Mouse (Mus musculus) liver, postnatal 0 days (tissue): ENCODE data around the gene Ppp1r12b. TPM values are rescaled to one million over a fixed set of nuclear protein-coding genes. Genes with fewer than 3 reads are reported as not detected.
A peak's percentile ranks its signal among the peaks of the same experiment; 100 is the strongest.

Source experiments
- ATAC-seq: fragments of 200-750 bp; cut with Nextera tagmentation; 2 replicates; pipeline ENCODE4 v1.8.0; 2017; ENCODE audit warnings: mild to moderate bottlenecking, moderate library complexity
- DNase-seq: peaks from one replicate; pipeline ENCODE4 v3.0.0-alpha.2; 2016
- H3K27ac ChIP-seq: fragments of 300-500 bp; sonication (generic); 2 replicates; pipeline ENCODE4 v1.5.1; 2014; ENCODE audit warnings: antibody characterized with exemption, moderate library complexity, mild to moderate bottlenecking, low read depth
- H3K27me3 ChIP-seq: fragments of 300-500 bp; sonication (generic); 2 replicates; pipeline ENCODE4 v1.6.1; 2014; ENCODE audit warnings: low read length, control low read depth, mixed read lengths; ENCODE audit not compliant: insufficient read depth
- H3K36me3 ChIP-seq: fragments of 300-500 bp; sonication (generic); replicated peaks from 2 replicates; pipeline ENCODE4 v1.6.1; 2014; ENCODE audit warnings: mild to moderate bottlenecking, control low read depth, low read length, moderate library complexity, mixed read lengths; ENCODE audit not compliant: insufficient read depth
- H3K4me1 ChIP-seq: fragments of 300-500 bp; sonication (generic); 2 replicates; pipeline ENCODE4 v1.6.1; 2014; ENCODE audit warnings: antibody characterized with exemption, mild to moderate bottlenecking, control low read depth; ENCODE audit not compliant: insufficient read depth
- H3K4me2 ChIP-seq: fragments of 300-500 bp; sonication (generic); 2 replicates; pipeline ENCODE4 v1.6.1; 2014; ENCODE audit warnings: low read depth, mild to moderate bottlenecking, low read length, moderate library complexity, mixed read lengths
- H3K4me3 ChIP-seq: fragments of 300-500 bp; sonication (generic); 2 replicates; pipeline ENCODE4 v1.5.1; 2014; ENCODE audit warnings: low read depth, low read length
- H3K9ac ChIP-seq: fragments of 300-500 bp; sonication (generic); replicated peaks from 2 replicates; pipeline ENCODE4 v1.6.1; 2014; ENCODE audit warnings: mild to moderate bottlenecking, moderate library complexity
- H3K9me3 ChIP-seq: fragments of 300-500 bp; sonication (generic); 2 replicates; pipeline ENCODE4 v1.6.1; 2016; ENCODE audit warnings: mild to moderate bottlenecking, control low read depth, low read length, mixed read lengths
- CTCF ChIP-seq: sonication (generic); IDR thresholded peaks from 2 replicates; pipeline ENCODE4 v1.5.1; 2016; ENCODE audit warnings: antibody characterized with exemption, low read depth
- EP300 ChIP-seq: IDR thresholded peaks from 2 replicates; pipeline ENCODE4 v1.6.1; 2016; ENCODE audit warnings: antibody characterized with exemption, low read depth, mild to moderate bottlenecking
- WGBS: fragments of 180-500 bp; shearing (Covaris S2); extraction: QIAGEN DNeasy Blood & Tissue Kit; methylation state at CpG from one replicate; pipeline ENCODE4 v1.1.7; 2014; ENCODE audit not compliant: insufficient replicate concordance; 5-methylcytosine and 5-hydroxymethylcytosine counted together
- polyA plus RNA-seq: library from polyadenylated mRNA; unstranded; fragments of >200 nt; fragmentation: Nextera tagmentation; extraction: Ambion mirVana; gene quantifications from 2 replicates; pipeline ENCODE4 v1.2.1, GENCODE M21; 2015

Gene Ppp1r12b
- polyA plus RNA-seq, 1 experiment from 2014 or later = 0.93 TPM

DNA sequence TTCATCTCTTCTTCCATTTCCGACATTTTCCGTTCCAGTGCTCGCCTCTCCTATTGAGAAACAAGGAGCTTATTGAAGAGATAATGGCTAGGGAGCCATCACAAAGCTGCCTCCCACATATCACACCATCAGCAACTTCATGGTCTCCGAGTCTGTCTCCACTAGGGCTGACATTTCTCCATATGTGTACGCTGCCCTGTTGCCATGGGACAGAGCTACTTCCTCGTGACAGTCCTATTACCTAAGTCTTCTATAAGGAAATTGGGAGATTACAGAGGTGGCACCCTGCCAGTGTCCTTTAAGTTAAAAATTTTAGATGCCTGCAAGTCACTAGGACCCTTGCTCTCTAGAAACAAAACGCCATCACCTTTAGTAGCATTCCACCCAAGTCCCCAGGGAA is 183.7 kb downstream of the Ppp1r12b start:
- DNase-seq (no peak), ATAC-seq (no peak)
- no peak for TF ChIP-seq EP300
- Histone ChIP-seq H3K9me3 (no peaks in the 10 kb centered on the region), H3K27me3 (no peaks in the 10 kb centered on the region), H3K4me1 (peaks cover 13% of the 10 kb centered on the region), H3K4me2 (no peak overlapping the region), H3K36me3 (no peaks in the 10 kb centered on the region; the same call in 1 of the 2 replicates), H3K27ac (no peak overlapping the region), H3K4me3 (no peak overlapping the region), H3K9ac (no peak overlapping the region)
- WGBS = 73% methylated on average over 7 of the region's 7 CpGs

DNA sequence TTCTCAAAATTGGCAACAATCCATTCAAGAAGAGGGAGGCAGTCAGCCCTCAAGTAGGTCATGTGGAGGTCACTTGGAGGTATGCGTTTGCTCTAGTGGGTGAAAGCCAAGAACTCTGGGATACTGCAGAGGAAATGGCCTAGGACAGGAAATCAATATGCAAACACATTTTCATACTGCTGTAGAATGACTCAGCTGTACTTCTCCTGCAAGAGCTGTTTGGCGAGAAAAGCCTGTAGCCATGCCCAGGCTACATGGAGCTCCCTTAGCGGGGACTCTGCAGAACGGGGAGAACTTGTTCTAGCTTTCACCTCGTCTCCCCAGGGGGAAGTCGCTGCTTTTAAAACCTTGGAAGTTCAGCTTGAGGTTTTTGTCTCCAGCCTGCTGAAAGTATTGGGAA is 184.4 kb downstream of the Ppp1r12b start:
- Histone ChIP-seq H3K36me3 (no peaks in the 10 kb centered on the region; the same call in 1 of the 2 replicates), H3K4me2 (no peak overlapping the region), H3K27me3 (no peaks in the 10 kb centered on the region), H3K27ac (0 out of 2 replicates have a peak overlapping the region, but pooled peaks have one; percentile 3), H3K9me3 (no peaks in the 10 kb centered on the region), H3K4me3 (no peak overlapping the region), H3K4me1 (peaks cover 13% of the 10 kb centered on the region), H3K9ac (no peak overlapping the region)
- peak; percentile 84 for ATAC-seq
- 45% methylated on average over 6 of the region's 6 CpGs for WGBS
- DNase-seq = no peak
- TF ChIP-seq CTCF (no peak), EP300 (no peak)

DNA sequence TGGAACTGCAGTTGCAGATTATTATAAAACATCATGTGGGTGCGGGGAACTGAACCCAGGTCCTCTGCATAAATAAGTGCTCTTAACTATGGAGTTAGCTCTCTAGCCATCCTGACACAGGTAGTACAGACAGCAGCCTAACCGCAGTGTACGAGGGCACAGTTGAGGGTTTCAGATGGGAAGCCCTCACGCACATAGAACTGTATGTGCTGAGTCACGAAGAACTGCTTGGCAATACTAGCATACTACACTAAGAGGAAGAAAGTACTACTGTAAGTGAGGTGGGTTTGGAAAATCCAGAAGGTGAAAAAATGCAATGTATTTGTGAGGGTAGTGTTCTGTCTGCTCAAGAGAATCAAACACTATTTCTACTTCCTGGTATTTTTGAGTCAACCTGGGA is 185.4 kb downstream of the Ppp1r12b start:
- Histone ChIP-seq H3K4me1 (peaks cover 13% of the 10 kb centered on the region), H3K27me3 (no peaks in the 10 kb centered on the region), H3K9ac (no peak overlapping the region), H3K4me2 (no peak overlapping the region), H3K27ac (no peak overlapping the region), H3K9me3 (no peaks in the 10 kb centered on the region), H3K36me3 (no peaks in the 10 kb centered on the region; the same call in 1 of the 2 replicates), H3K4me3 (no peak overlapping the region)
- ATAC-seq (no peak), DNase-seq (no peak)
- TF ChIP-seq EP300 (no peak), CTCF (no peak)
- 83% methylated on average over 5 of the region's 5 CpGs for WGBS

DNA sequence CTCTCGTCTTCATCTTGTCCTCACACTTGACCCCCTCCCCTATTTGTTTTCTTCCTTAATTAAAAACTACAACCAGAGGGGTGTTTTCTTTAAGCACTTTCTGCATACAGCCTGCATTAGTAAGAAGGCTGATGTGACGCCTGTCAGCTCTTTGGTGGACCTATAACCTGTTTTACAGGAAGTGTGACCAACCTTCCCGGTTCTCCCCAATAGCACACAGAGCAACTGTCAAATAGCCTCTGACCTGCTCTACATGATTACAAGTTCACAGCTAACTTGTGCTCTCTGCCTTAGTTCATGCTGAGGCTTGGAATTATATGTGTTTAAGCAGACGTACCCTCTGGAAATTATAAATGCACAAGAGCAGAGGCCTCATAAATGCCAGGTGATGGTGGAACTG is 189.3 kb downstream of the Ppp1r12b start:
- TF ChIP-seq EP300 = no peak
- no peak for TF ChIP-seq CTCF
- 80% methylated on average over 4 of the region's 4 CpGs for WGBS

DNA sequence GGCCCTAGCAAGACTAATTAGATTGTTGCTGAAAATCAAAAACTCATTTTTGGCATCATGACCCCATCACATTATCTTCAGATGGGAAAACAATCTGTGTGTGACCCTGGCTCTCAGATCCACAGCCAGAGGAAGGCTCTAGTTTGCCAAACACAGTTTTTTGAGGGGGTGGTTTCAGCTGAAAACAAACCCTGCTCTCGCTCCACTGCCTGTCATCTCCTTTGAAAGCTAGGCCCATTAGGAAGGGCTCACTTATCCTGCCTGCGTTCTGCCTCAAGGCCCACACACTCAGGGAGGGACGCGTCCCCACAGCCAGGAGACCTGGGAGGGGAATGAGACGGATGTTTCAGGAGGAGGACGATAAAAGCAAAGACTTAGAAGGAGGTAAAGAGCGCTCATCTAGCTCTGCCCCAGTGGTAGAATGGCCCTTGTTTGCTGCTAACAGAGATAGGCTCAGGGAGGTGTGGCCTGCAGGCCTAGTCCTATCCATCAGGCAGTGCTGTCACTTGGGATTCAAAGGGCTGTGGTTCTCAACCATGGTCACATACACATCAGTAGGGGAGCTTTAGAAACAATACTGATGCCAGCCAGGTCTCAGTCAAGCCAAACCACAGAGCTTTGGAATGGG is 190.8 kb downstream of the Ppp1r12b start:
- DNase-seq (no peak), ATAC-seq (no peak)
- Histone ChIP-seq H3K9me3 (no peaks in the 10 kb centered on the region), H3K27me3 (no peaks in the 10 kb centered on the region), H3K9ac (no peak overlapping the region), H3K4me3 (no peak overlapping the region), H3K27ac (no peak overlapping the region), H3K36me3 (no peaks in the 10 kb centered on the region), H3K4me2 (no peak overlapping the region), H3K4me1 (no peaks in the 10 kb centered on the region)
- 69% methylated on average over 7 of the region's 7 CpGs for WGBS
- TF ChIP-seq CTCF (no peak), EP300 (no peak)

More for the DNA sequence above, 189.3 kb downstream of the Ppp1r12b start:
- H3K27me3 ChIP-seq = no peaks in the 10 kb centered on the region
- H3K4me1 ChIP-seq = no peaks in the 10 kb centered on the region
- ATAC-seq (no peak), DNase-seq (no peak)
- H3K4me3 ChIP-seq = no peak overlapping the region
- no peaks in the 10 kb centered on the region; the same call in 1 of the 2 replicates for H3K36me3 ChIP-seq
- H3K27ac ChIP-seq = no peak overlapping the region
- H3K9me3 ChIP-seq = no peaks in the 10 kb centered on the region
- no peak overlapping the region for H3K4me2 ChIP-seq
- no peak overlapping the region for H3K9ac ChIP-seq

DNA sequence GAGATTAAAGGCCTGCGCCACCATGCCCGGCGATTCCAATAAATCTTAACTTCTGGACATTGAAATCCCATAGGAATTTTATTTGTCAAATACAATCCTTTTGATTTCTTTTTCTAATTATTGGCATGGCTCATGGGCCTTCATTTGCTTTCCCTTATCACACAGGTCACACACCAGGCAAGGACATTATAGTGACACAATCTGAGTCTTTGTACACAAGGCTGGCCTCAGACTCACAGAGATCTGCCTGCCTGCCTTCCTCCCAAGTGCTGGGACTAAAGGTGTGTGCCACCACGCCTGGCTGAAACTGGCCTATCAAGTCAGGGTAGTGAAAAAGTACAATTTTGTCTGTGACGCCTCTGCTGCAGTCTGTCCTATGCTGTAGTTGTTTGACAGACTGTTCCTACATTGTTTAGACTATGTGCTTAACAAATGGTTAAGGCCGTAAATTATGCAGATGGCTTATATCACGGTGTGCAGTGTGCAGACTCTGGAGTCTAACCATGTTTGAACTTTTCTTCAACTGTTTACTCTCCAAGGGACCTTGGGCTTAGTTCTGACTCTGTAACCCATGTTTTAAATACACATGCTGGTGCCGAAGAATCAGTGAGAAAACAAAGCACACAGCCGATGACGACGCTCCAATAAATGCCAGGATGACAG is 191.8 kb downstream of the Ppp1r12b start:
- no peaks in the 10 kb centered on the region for H3K36me3 ChIP-seq
- TF ChIP-seq CTCF = no peak
- TF ChIP-seq EP300 = no peak
- no peak overlapping the region for H3K9ac ChIP-seq
- H3K4me2 ChIP-seq = no peak overlapping the region
- H3K9me3 ChIP-seq = no peaks in the 10 kb centered on the region
- no peak for DNase-seq
- H3K4me3 ChIP-seq = no peak overlapping the region
- no peak overlapping the region for H3K27ac ChIP-seq
- WGBS = 66% methylated on average over 11 of the region's 11 CpGs
- peak; percentile 71 for ATAC-seq
- H3K27me3 ChIP-seq = no peaks in the 10 kb centered on the region
- no peaks in the 10 kb centered on the region for H3K4me1 ChIP-seq
